Mouse (Mus musculus): ENCODE data around the gene Dync1i1.
"Not testable (repeated sequence)": the region's sequence is repeated elsewhere in the genome, so short reads cannot be mapped to it uniquely, and the experiment has no call there.

The Dync1i1 gene

GRCm38 (mm10) chr6:5725611-5726236 is at the start of gene Dync1i1:
Gene Dync1i1 (plus strand): TSS chr6:5725639.
- no peak for DNase-seq (ENCODE audit: extremely low spot score, low read depth, low spot score)

- no peak for DNase-seq (ENCODE audit: extremely low spot score, low read depth, low spot score)
These were observed 45.7 kb upstream of the Dync1i1 start for GRCm38 (mm10) chr6:5679738-5680137.

GRCm38 (mm10) chr6:5701826-5702225 is 23.6 kb upstream of the Dync1i1 start:
- DNase-seq (ENCODE audit: extremely low spot score, low read depth, low spot score), result no peak

GRCm38 (mm10) chr6:5707894-5708293 is 17.5 kb upstream of the Dync1i1 start:
- DNase-seq (ENCODE audit: extremely low spot score, low read depth, low spot score), result not testable (repeated sequence)

GRCm38 (mm10) chr6:5710063-5710605 is 15.3 kb upstream of the Dync1i1 start:
- DNase-seq (ENCODE audit: extremely low spot score, low read depth, low spot score), result no peak

GRCm38 (mm10) chr6:5712620-5713019 is 12.8 kb upstream of the Dync1i1 start:
- DNase-seq (ENCODE audit: extremely low spot score, low read depth, low spot score), result no peak

GRCm38 (mm10) chr6:5715101-5715618 is 10.3 kb upstream of the Dync1i1 start:
- no peak for DNase-seq (ENCODE audit: extremely low spot score, low read depth, low spot score)

- no peak for DNase-seq (ENCODE audit: extremely low spot score, low read depth, low spot score)
These were observed 6.5 kb upstream of the Dync1i1 start for GRCm38 (mm10) chr6:5718955-5719354.

GRCm38 (mm10) chr6:5720716-5721115 is 4.7 kb upstream of the Dync1i1 start:
- DNase-seq (ENCODE audit: extremely low spot score, low read depth, low spot score), result not testable (repeated sequence)

- no peak for DNase-seq (ENCODE audit: extremely low spot score, low read depth, low spot score)
These were observed 1.5 kb upstream of the Dync1i1 start for GRCm38 (mm10) chr6:5723986-5724385.

- DNase-seq (ENCODE audit: extremely low spot score, low read depth, low spot score), result no peak
These were observed 815 bp downstream of the Dync1i1 start for GRCm38 (mm10) chr6:5726237-5726670.

- DNase-seq (ENCODE audit: extremely low spot score, low read depth, low spot score), result no peak
These were observed 7.8 kb downstream of the Dync1i1 start for GRCm38 (mm10) chr6:5733217-5733616.

- DNase-seq (ENCODE audit: extremely low spot score, low read depth, low spot score), result no peak
These were observed 9.0 kb downstream of the Dync1i1 start for GRCm38 (mm10) chr6:5734398-5734797.

- no peak for DNase-seq (ENCODE audit: extremely low spot score, low read depth, low spot score)
These were observed 9.4 kb downstream of the Dync1i1 start for GRCm38 (mm10) chr6:5734862-5735261.

- DNase-seq (ENCODE audit: extremely low spot score, low read depth, low spot score), result no peak
These were observed 14.3 kb downstream of the Dync1i1 start for GRCm38 (mm10) chr6:5739711-5740110.

- DNase-seq (ENCODE audit: extremely low spot score, low read depth, low spot score), result no peak
These were observed 16.1 kb downstream of the Dync1i1 start for GRCm38 (mm10) chr6:5741395-5742032.

- no peak for DNase-seq (ENCODE audit: extremely low spot score, low read depth, low spot score)
These were observed 24.8 kb downstream of the Dync1i1 start for GRCm38 (mm10) chr6:5750079-5750711.

- no peak for DNase-seq (ENCODE audit: extremely low spot score, low read depth, low spot score)
These were observed 26.7 kb downstream of the Dync1i1 start for GRCm38 (mm10) chr6:5752128-5752527.

- no peak for DNase-seq (ENCODE audit: extremely low spot score, low read depth, low spot score)
These were observed 27.2 kb downstream of the Dync1i1 start for GRCm38 (mm10) chr6:5752617-5753016.

GRCm38 (mm10) chr6:5756509-5757130 is 31.2 kb downstream of the Dync1i1 start:
- no peak for DNase-seq (ENCODE audit: extremely low spot score, low read depth, low spot score)

- no peak for DNase-seq (ENCODE audit: extremely low spot score, low read depth, low spot score)
These were observed 37.5 kb downstream of the Dync1i1 start for GRCm38 (mm10) chr6:5762943-5763342.

Measured in hindlimb bud, embryonic 11.5 days (tissue).